Mouse (Mus musculus): ENCODE measurements around the gene Abca8b.

The Abca8b gene

GRCm38 (mm10) chr11:109884126-109884525, 111.5 kb downstream of the Abca8b start:
- no peak for DNase-seq (ENCODE audit: extremely low read depth, insufficient read length, low spot score)
